ENCODE assay signal across 11 mouse cellular contexts in genomic region chr3:142440191-142440590, GRCm38 (mm10). TPM values are rescaled to one million over a fixed set of nuclear protein-coding genes. Genes with fewer than 3 reads are reported as not detected.
A peak's percentile ranks its signal among the peaks of the same experiment; 100 is the strongest.
DNase-seq lines count a peak whose midpoint lies in the region; ATAC-seq and TF ChIP-seq lines count a peak whose summit lies in the region.
"Had no signal": no experiment of that assay in that cellular context is flagged by ENCODE, and none has a peak within 500 bp of the region (broad histone marks: within the 10 kb centered on the region; RNA-seq: fewer than 3 reads in every experiment).

No protein-coding gene starts in this region.

- no peak overlapping the region for H3K9ac ChIP-seq in kidney, postnatal 0 days (ENCODE audit: low read depth, low read length)
- H3K9ac ChIP-seq in heart, postnatal 0 days (replicated peaks; ENCODE audit: low read depth, low read length): no peak overlapping the region; the same call in 1 of the 2 replicates
- H3K9ac ChIP-seq: intestine, embryonic 15.5 days had no signal

- TF ChIP-seq CTCF in kidney, postnatal 0 days (IDR thresholded peaks at IDR 0.05; ENCODE audit: low read depth): no peak
- no peak for TF ChIP-seq CTCF in embryonic fibroblast, embryonic 13.5 days (IDR thresholded peaks at IDR 0.05; ENCODE audit: borderline replicate concordance, insufficient read depth, low read length)
- TF ChIP-seq CTCF in heart, postnatal 0 days (IDR thresholded peaks at IDR 0.05; ENCODE audit: low read depth): no peak

- H3K27ac ChIP-seq in kidney, postnatal 0 days: peak overlapping the region; percentile 65; the same call in 1 of the 2 replicates
- H3K27ac ChIP-seq in embryonic fibroblast, embryonic 13.5 days (ENCODE audit: insufficient read depth, low read length): peak overlapping the region; percentile 97
- H3K27ac ChIP-seq in heart, postnatal 0 days (ENCODE audit: low read depth): peak overlapping the region; percentile 95
- H3K27ac ChIP-seq: intestine, embryonic 15.5 days had no signal

- no peak; the same call in 1 of the 2 replicates for TF ChIP-seq EP300 in heart, postnatal 0 days (IDR thresholded peaks at IDR 0.05; ENCODE audit: low read depth)

- H3K4me3 ChIP-seq in kidney, postnatal 0 days (replicated peaks; ENCODE audit: low read depth, low read length): no peak overlapping the region
- no peak overlapping the region for H3K4me3 ChIP-seq in embryonic fibroblast, embryonic 13.5 days (ENCODE audit: insufficient read depth, low read length)
- no peak overlapping the region for H3K4me3 ChIP-seq in heart, postnatal 0 days (ENCODE audit: low read depth, low read length)
- H3K4me3 ChIP-seq: intestine, embryonic 15.5 days had no signal

- no peak for ATAC-seq in kidney, postnatal 0 days (replicated peaks; ENCODE audit: low FRiP score, low read depth)
- ATAC-seq in heart, postnatal 0 days (ENCODE audit: insufficient read depth, low read depth): peak; percentile 51

- intact Hi-C loops in left cerebral cortex, postnatal 25 days (cut with DNase I): loop anchor here (10.0 kb wide), 1 partner anchor 575 kb away; no protein-coding TSS in a partner anchor

- H3K4me2 ChIP-seq in kidney, postnatal 0 days (ENCODE audit: low read length): peak overlapping the region; percentile 32; the same call in 1 of the 2 replicates
- peak overlapping the region; percentile 48 for H3K4me2 ChIP-seq in heart, postnatal 0 days (ENCODE audit: low read depth, low read length)
- H3K4me2 ChIP-seq: intestine, embryonic 15.5 days had no signal

- no peaks in the 10 kb centered on the region for H3K27me3 ChIP-seq in kidney, postnatal 0 days (ENCODE audit: insufficient read depth, low read length)
- H3K27me3 ChIP-seq in heart, postnatal 0 days (ENCODE audit: control insufficient read depth, insufficient read depth, low read length): no peaks in the 10 kb centered on the region
- H3K27me3 ChIP-seq: intestine, embryonic 15.5 days had no signal

- H3K9me3 ChIP-seq in kidney, postnatal 0 days (replicated peaks; ENCODE audit: low read length): no peaks in the 10 kb centered on the region
- H3K9me3 ChIP-seq in heart, postnatal 0 days (replicated peaks; ENCODE audit: control insufficient read depth, low read length): no peaks in the 10 kb centered on the region
- H3K9me3 ChIP-seq: intestine, embryonic 15.5 days had no signal

- TF ChIP-seq POLR2A in embryonic fibroblast, embryonic 13.5 days (IDR thresholded peaks at IDR 0.05; ENCODE audit: low read depth, low read length): no peak

- no peaks in the 10 kb centered on the region for H3K36me3 ChIP-seq in kidney, postnatal 0 days (ENCODE audit: insufficient read depth, low read length)
- H3K36me3 ChIP-seq in heart, postnatal 0 days (replicated peaks; ENCODE audit: control insufficient read depth, insufficient read depth, low read length): no peaks in the 10 kb centered on the region
- H3K36me3 ChIP-seq: intestine, embryonic 15.5 days had no signal

- peaks cover 23% of the 10 kb centered on the region for H3K4me1 ChIP-seq in kidney, postnatal 0 days (replicated peaks; ENCODE audit: insufficient read depth, low read length)
- H3K4me1 ChIP-seq in embryonic fibroblast, embryonic 13.5 days (ENCODE audit: control insufficient read depth, insufficient read depth, low read length): peaks cover 10% of the 10 kb centered on the region
- peaks cover 34% of the 10 kb centered on the region for H3K4me1 ChIP-seq in heart, postnatal 0 days (ENCODE audit: control insufficient read depth, insufficient read depth)

- peak; percentile 11 for DNase-seq in adrenal gland, adult 2 months
- no peak for DNase-seq in adrenal gland, postnatal 25 days
- no peak for DNase-seq in kidney, postnatal 0 days (ENCODE audit: low spot score)
- DNase-seq in kidney, adult 8-10 months: no peak
- DNase-seq in heart, postnatal 0 days (ENCODE audit: low spot score): peak; percentile 81
- no peak for DNase-seq in thymus, postnatal 10 days (ENCODE audit: low spot score in 2 of 2)
- DNase-seq in left cerebral cortex, postnatal 25 days (ENCODE audit: low spot score in 2 of 2): no peak
- DNase-seq: cerebellum, adult 18-20 months; layer of hippocampus, adult 9-11 months had no signal

- 39% methylated on average over 4 of the region's 4 CpGs for WGBS in kidney, postnatal 0 days
- WGBS in heart, postnatal 0 days: 4% methylated on average over 4 of the region's 4 CpGs

RNA-seq across cellular contexts. Expression of gene Pdlim5, which starts 44.7 kb away (rescaled TPM):
- total RNA-seq in adrenal gland, adult 2 months (2021): 100 to 1,000 TPM in 1 of 2 experiments, 10 to 100 TPM in 1; 36.0 to 107 TPM
- polyA plus RNA-seq in adrenal gland, adult 2 months (2012; rRNA removed): 38.6 and 67.5 TPM in 2 replicates
- total RNA-seq in adrenal gland, postnatal 25 days (2021): 64.5 and 70.8 TPM in 2 replicates
- polyA plus RNA-seq in kidney, postnatal 0 days (2015; fragmentation: Nextera tagmentation; extraction: Ambion mirVana): 32.5 and 35.3 TPM in 2 replicates
- 192 and 292 TPM in 2 replicates for polyA plus RNA-seq in embryonic fibroblast, embryonic 13.5 days (2011; ENCODE audit: insufficient read length, low read depth, missing spikeins)
- total RNA-seq in heart, postnatal 0 days (2014; rRNA removed; ENCODE audit: low replicate concordance): 512 and 650 TPM in 2 replicates
- polyA plus RNA-seq in heart, postnatal 0 days (2015; fragmentation: Nextera tagmentation; extraction: Ambion mirVana): 336 and 367 TPM in 2 replicates
- 10 to 100 TPM; 18.9 to 19.1 TPM for total RNA-seq in left cerebral cortex, postnatal 25 days (2021)

RNA-seq across cellular contexts. Expression of gene Gbp5, which starts 53.6 kb away (rescaled TPM):
- 1 to 10 TPM; 3.0 to 6.5 TPM for total RNA-seq in adrenal gland, adult 2 months (2021)
- 0.53 and 0.61 TPM in 2 replicates for polyA plus RNA-seq in adrenal gland, adult 2 months (2012; rRNA removed)
- total RNA-seq in adrenal gland, postnatal 25 days (2021): 1.7 and 2.5 TPM in 2 replicates
- polyA plus RNA-seq in kidney, postnatal 0 days (2015; fragmentation: Nextera tagmentation; extraction: Ambion mirVana): 0.11 and 0.16 TPM in 2 replicates
- 0.67 TPM in 1 of 2 replicates, not detected in the other for polyA plus RNA-seq in embryonic fibroblast, embryonic 13.5 days (2011; ENCODE audit: insufficient read length, low read depth, missing spikeins)
- total RNA-seq in heart, postnatal 0 days (2014; rRNA removed; ENCODE audit: low replicate concordance): 1.6 and 4.4 TPM in 2 replicates
- 0.33 and 0.44 TPM in 2 replicates for polyA plus RNA-seq in heart, postnatal 0 days (2015; fragmentation: Nextera tagmentation; extraction: Ambion mirVana)
- 1 to 10 TPM; 1.7 to 2.1 TPM for total RNA-seq in left cerebral cortex, postnatal 25 days (2021)

Comparison
In these comparisons a context has a peak if more than half of its experiments do, and no peak if none do; other contexts are left out.
1. DNase-seq: peak in adrenal gland, adult 2 months (single experiment) and heart, postnatal 0 days (single experiment); none in adrenal gland, postnatal 25 days (single experiment), kidney, postnatal 0 days (single experiment), kidney, adult 8-10 months (0 of 2), thymus, postnatal 10 days (0 of 2) and left cerebral cortex, postnatal 25 days (0 of 2).
2. Peak in every context shown above with its lines, with median percentiles within 50 percentile points of each other: H3K27ac ChIP-seq.